Mouse (Mus musculus) retina, postnatal 1 day (tissue): ENCODE measurements at regions not wholly inside any gene's neighbourhood (a gene's known extent, or its start where the extent isn't known, plus 50 kb on each side); places are given as distances from the start of the nearest gene placed in this dataset.

Source experiments
- DNase-seq: peaks from one replicate; pipeline ENCODE4 v3.0.0-alpha.2; 2012

GRCm38 (mm10) chr16:5455352-5455965, 199.7 kb upstream of the Eef2kmt start:
- peak; percentile 34 for DNase-seq

DNA sequence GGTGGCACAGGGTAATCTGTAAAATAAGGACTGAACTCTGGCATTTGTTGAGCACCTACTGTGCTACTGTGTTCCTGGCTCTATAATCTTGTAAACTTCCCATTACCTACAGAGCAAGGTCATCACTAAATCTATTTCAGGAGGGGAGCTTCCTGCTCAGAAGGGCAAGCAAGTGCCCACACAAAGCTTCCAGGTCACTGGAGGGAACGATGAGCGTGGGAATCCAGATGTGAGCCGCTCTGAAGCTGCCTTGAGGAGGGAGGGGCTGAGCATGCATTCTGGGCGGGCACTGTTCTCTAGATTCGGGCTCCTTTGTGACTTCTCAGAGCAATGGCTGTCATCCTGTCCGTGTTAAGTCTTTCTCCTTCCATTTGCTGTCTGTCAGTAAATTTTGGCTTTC, 198.5 kb upstream of the Eef2kmt start:
- no peak for DNase-seq

DNA sequence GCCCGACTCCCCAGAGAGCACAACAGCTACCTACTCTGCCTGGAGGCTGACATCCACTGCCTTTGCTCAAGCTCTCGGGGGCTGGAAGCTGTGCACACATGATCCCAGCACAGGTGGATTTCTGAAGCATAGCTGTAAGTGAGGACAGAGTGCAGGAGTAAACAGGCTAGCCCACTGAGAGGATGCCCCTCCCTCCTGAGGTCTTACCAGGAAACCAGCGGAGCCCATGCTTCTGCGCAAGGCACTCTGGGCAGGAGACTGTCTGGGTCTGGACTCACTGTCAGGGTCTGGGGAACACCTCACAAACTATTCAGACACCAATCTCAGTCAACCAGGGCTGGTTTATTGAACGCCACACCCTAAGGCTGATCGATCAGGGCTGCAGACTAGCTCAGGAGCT, 197.2 kb upstream of the Eef2kmt start:
- no peak for DNase-seq

- DNase-seq = no peak
These were observed 190.0 kb upstream of the Eef2kmt start for GRCm38 (mm10) chr16:5445776-5446175.

DNA sequence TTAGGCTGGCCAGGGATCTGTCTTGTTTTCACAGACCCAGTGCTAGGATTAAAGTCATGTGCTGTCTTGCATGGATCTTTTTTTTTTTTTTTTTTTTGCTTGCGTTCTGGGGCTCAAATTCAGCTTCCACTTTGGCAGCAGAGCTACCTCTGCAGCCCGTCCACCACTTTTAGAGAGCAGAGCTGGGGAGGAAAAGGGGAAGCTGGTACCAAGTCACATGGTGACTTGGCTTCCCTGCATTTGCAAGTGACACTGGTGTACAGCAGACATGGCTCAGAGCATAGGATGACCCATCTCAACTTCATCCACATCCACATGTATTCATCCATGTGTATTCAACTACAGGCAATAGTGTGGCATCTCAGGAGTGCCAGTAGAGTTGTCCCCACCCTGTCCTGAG, 189.0 kb upstream of the Eef2kmt start:
- DNase-seq = no peak

GRCm38 (mm10) chr16:5439717-5440116, 183.9 kb upstream of the Eef2kmt start:
- no peak for DNase-seq

- no peak for DNase-seq
These were observed 182.6 kb upstream of the Eef2kmt start for GRCm38 (mm10) chr16:5438405-5438804.

GRCm38 (mm10) chr16:5431689-5432088, 175.9 kb upstream of the Eef2kmt start:
- DNase-seq = no peak

DNA sequence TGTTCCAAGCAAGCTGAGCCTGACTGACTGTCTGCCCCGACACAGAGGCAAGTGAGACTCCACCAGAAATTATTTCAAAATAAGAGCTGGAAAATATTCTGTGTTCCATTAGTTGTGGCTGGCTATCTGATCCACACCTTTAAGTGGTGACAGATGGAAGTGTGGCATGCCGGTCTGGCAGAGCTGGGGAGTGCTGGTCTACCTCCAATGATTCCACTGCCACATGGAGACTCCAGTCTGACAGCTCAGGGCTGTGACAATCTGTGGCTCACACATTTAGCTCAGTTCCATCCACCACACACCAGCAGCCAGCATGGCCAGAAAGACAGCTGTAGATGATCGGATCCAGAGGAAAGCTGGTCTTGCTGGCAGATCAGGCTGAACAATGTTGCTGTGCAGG, 175.3 kb upstream of the Eef2kmt start:
- no peak for DNase-seq

- DNase-seq = no peak
These were observed 173.7 kb upstream of the Eef2kmt start for GRCm38 (mm10) chr16:5429466-5429865.

- DNase-seq = no peak
These were observed 170.1 kb upstream of the Eef2kmt start for GRCm38 (mm10) chr16:5425908-5426307.

- peak; percentile 8 for DNase-seq
These were observed 166.3 kb upstream of the Eef2kmt start for GRCm38 (mm10) chr16:5422041-5422440.

GRCm38 (mm10) chr16:5421591-5421990, 165.8 kb upstream of the Eef2kmt start:
- DNase-seq = no peak

DNA sequence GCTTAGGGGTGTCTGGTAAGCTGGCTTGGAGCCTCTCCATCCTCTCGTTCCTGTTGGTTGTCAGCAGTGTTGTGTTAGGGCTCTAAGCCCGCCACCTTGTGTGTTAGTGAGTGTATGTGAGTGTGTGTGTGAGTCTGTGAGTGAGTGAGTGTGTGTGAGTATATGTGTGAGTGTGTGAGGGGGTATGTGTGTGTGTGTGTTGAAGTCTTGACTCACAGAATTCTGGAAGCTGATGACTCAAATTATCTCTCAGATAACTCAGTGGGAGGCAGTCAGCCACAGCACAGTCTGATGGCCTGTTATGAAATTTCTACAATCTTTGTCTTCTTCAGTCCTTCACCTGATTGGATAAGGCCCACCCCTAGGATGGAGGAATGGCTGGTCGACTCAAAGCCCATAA, 163.7 kb upstream of the Eef2kmt start:
- DNase-seq = no peak

GRCm38 (mm10) chr16:5418462-5419197, 162.8 kb upstream of the Eef2kmt start:
- peak; percentile 44 for DNase-seq

DNA sequence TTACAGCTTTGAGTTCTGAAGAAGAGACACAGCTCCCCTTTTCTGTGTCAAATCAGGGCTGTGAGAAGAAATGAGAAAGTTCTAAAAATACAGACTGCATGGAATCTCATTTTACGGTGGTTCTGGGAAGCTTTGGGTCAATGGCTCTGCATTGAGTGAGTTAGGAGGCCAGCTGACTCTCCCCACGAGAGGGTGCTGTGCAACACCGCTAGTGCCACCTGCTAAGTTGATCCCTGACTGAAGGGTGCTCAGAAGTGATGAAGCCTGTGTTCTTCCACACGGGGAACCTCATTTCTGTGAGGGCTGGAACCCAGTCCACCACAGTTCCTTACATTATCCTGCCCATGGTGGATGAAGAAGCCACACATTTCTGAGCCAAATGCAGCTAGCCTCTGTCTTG, 159.5 kb upstream of the Eef2kmt start:
- no peak for DNase-seq

GRCm38 (mm10) chr16:5411819-5412385, 156.1 kb upstream of the Eef2kmt start:
- DNase-seq = peak; percentile 59

DNA sequence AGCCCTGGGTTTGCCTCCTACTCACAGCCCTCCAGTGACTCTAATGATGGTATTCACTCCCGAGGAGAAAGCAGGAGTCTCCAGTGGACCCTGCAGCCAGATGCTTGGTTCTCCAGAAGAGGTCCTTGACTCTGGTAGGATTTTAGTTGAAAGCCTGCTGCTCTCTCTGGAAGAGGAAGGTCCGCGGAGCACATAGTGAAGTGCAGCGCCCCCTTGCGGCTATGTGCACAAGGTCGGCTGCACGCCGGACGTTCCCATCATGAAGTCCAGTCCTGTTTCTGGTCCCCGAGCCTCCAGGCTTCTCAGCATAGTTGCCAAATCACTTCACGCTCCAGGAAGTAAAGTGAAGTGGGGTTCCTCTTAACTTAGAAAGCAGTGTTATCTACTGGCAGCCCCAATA, 150.9 kb upstream of the Eef2kmt start:
- peak; percentile 73 for DNase-seq

DNA sequence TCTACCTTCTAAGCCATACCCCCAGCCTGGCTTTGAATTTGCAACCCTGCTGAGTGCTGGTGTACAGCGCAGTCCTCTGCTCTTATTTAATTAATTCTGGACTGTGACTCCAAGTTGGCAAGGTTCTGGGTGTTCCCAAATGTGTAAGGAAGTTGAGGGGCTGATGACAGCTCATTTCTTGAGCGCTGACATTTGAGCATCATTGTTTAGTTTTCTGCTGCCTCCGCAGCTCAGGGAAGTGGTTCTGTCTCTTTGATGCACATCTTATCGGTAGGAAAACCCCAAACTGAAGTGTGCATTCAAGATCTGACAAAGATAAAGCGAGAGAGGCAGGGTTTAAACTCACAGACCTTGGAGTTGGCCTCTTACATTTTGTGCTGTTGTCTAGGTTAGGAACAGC, 137.6 kb upstream of the Eef2kmt start:
- DNase-seq = no peak

DNA sequence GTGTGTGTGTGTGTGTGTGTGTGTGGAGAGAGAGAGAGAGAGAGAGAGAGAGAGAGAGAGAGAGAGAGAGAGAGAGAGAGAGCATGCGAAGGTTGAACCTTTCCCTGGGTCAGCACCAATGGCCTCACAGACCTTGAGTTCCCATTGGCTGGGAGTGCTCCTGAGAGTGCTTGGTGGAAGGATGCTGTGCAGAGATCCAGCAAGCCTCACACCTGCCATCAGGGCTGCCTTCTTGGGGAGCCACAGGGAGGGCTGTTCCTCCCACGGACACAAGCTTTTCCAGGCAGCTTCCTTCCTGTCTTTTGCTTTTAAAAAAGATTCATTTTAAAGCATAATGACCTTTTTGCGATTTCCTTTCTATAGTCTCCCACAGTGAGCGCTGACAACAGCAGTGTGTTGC, 127.1 kb upstream of the Eef2kmt start:
- DNase-seq = no peak

- peak; percentile 65 for DNase-seq
These were observed 126.6 kb upstream of the Eef2kmt start for GRCm38 (mm10) chr16:5382228-5382884.

GRCm38 (mm10) chr16:5380626-5381025, 124.8 kb upstream of the Eef2kmt start:
- no peak for DNase-seq

GRCm38 (mm10) chr16:5377001-5377400, 121.2 kb upstream of the Eef2kmt start:
- no peak for DNase-seq
